Mouse (Mus musculus) kidney, adult 2 months (tissue): ENCODE measurements at regions not wholly inside any gene's neighbourhood (a gene's known extent, or its start where the extent isn't known, plus 50 kb on each side); places are given as distances from the start of the nearest gene placed in this dataset.

Experiments
- CTCF ChIP-seq: fragments of 200-500 bp; conservative IDR thresholded peaks from 2 replicates; pipeline ENCODE4 v1.5.1; 2011; ENCODE audit warnings: low read depth, mild to moderate bottlenecking, control low read depth, low read length, moderate library complexity, mixed read lengths; ENCODE audit not compliant: insufficient read depth, insufficient read length
- POLR2A ChIP-seq: fragments of 200-500 bp; IDR thresholded peaks from one replicate; pipeline ENCODE4 v1.6.1; 2011; ENCODE audit warnings: low read depth, low read length, control low read depth

GRCm38 (mm10) chr3:99049305-99049704 is 91.6 kb upstream of the Wars2 start:
- TF ChIP-seq CTCF (peak; percentile 54), POLR2A (no peak)
